Mouse (Mus musculus): Measurements from ENCODE around the gene Chd4. TPM values are rescaled to one million over a fixed set of nuclear protein-coding genes. Genes with fewer than 3 reads are reported as not detected.

The Chd4 gene
- polyA plus RNA-seq, 1 experiment from 2014 or later, result 53.5 TPM

- Histone ChIP-seq H3K4me1 (ENCODE audit: insufficient read depth, low read depth, low read length) (peaks cover 7% of the 10 kb centered on the region; the same call in 1 of the 2 replicates), H3K4me2 (replicated peaks; ENCODE audit: low read depth, low read length) (peak overlapping the region; percentile 97), H3K9me3 (ENCODE audit: low read length) (no peaks in the 10 kb centered on the region), H3K36me3 (ENCODE audit: insufficient read depth, low read length) (0 out of 2 replicates have a peak, but pooled peaks cover 7% of the 10 kb centered on the region), H3K4me3 (ENCODE audit: low read depth, low read length) (peak overlapping the region; percentile 73), H3K27ac (ENCODE audit: low read length) (peak overlapping the region; percentile 78), H3K27me3 (replicated peaks; ENCODE audit: insufficient read depth, low read length) (no peaks in the 10 kb centered on the region), H3K9ac (replicated peaks; ENCODE audit: low read depth) (0 out of 2 replicates have a peak overlapping the region, but pooled peaks have one; percentile 0)
- DNase-seq (ENCODE audit: low spot score) (no peak), ATAC-seq (no peak)
- no peak for TF ChIP-seq EP300 (IDR thresholded peaks at IDR 0.05)
- TF ChIP-seq CTCF (IDR thresholded peaks at IDR 0.05), result no peak
- WGBS, result 9% methylated on average over 20 of the region's 20 CpGs
Measured at GRCm38 (mm10) chr6:125163801-125164657, 68.2 kb downstream of the Chd4 start.

GRCm38 (mm10) chr6:125164672-125165327 is 69.0 kb downstream of the Chd4 start:
- Histone ChIP-seq H3K9ac (replicated peaks; ENCODE audit: low read depth) (peak overlapping the region; percentile 62), H3K36me3 (ENCODE audit: insufficient read depth, low read length) (0 out of 2 replicates have a peak, but pooled peaks cover 7% of the 10 kb centered on the region), H3K4me3 (ENCODE audit: low read depth, low read length) (peak overlapping the region; percentile 73), H3K9me3 (ENCODE audit: low read length) (no peaks in the 10 kb centered on the region), H3K4me2 (replicated peaks; ENCODE audit: low read depth, low read length) (peak overlapping the region; percentile 97), H3K4me1 (ENCODE audit: insufficient read depth, low read depth, low read length) (peaks cover 7% of the 10 kb centered on the region; the same call in 1 of the 2 replicates), H3K27ac (ENCODE audit: low read length) (peak overlapping the region; percentile 78), H3K27me3 (replicated peaks; ENCODE audit: insufficient read depth, low read length) (no peaks in the 10 kb centered on the region)
- DNase-seq (ENCODE audit: low spot score), result peak; percentile 91
- 0% methylated on average over 39 of the region's 39 CpGs for WGBS
- TF ChIP-seq EP300 (IDR thresholded peaks at IDR 0.05) (peak; percentile 54; the same call in 1 of the 2 replicates), CTCF (IDR thresholded peaks at IDR 0.05) (no peak)
- ATAC-seq, result peak; percentile 17

GRCm38 (mm10) chr6:125165328-125165891 is 69.6 kb downstream of the Chd4 start:
- Histone ChIP-seq H3K4me1 (ENCODE audit: insufficient read depth, low read depth, low read length) (peaks cover 7% of the 10 kb centered on the region; the same call in 1 of the 2 replicates), H3K4me3 (ENCODE audit: low read depth, low read length) (peak overlapping the region; percentile 73), H3K4me2 (replicated peaks; ENCODE audit: low read depth, low read length) (peak overlapping the region; percentile 97), H3K9ac (replicated peaks; ENCODE audit: low read depth) (peak overlapping the region; percentile 62), H3K36me3 (ENCODE audit: insufficient read depth, low read length) (0 out of 2 replicates have a peak, but pooled peaks cover 6% of the 10 kb centered on the region), H3K27me3 (replicated peaks; ENCODE audit: insufficient read depth, low read length) (no peaks in the 10 kb centered on the region), H3K27ac (ENCODE audit: low read length) (peak overlapping the region; percentile 90), H3K9me3 (ENCODE audit: low read length) (no peaks in the 10 kb centered on the region)
- peak; percentile 88 for ATAC-seq
- peak; percentile 98 for DNase-seq (ENCODE audit: low spot score)
- whole genome bisulfite sequencing, result 3% methylated on average over 35 of the region's 36 CpGs
- TF ChIP-seq EP300 (IDR thresholded peaks at IDR 0.05) (no peak), CTCF (IDR thresholded peaks at IDR 0.05) (no peak)

- ATAC-seq (peak; percentile 77), DNase-seq (ENCODE audit: low spot score) (peak; percentile 95)
- TF ChIP-seq EP300 (IDR thresholded peaks at IDR 0.05), result no peak
- no peak; the same call in 1 of the 2 replicates for TF ChIP-seq CTCF (IDR thresholded peaks at IDR 0.05)
- no peaks in the 10 kb centered on the region for H3K9me3 ChIP-seq (ENCODE audit: low read length)
- peaks cover 7% of the 10 kb centered on the region; the same call in 1 of the 2 replicates for H3K4me1 ChIP-seq (ENCODE audit: insufficient read depth, low read depth, low read length)
- H3K4me3 ChIP-seq (ENCODE audit: low read depth, low read length), result peak within 1 kb of the TSS; percentile 73
- no peaks in the 10 kb centered on the region for H3K27me3 ChIP-seq (replicated peaks; ENCODE audit: insufficient read depth, low read length)
- H3K4me2 ChIP-seq (replicated peaks; ENCODE audit: low read depth, low read length), result peak within 1 kb of the TSS; percentile 97
- H3K9ac ChIP-seq (replicated peaks; ENCODE audit: low read depth), result peak within 1 kb of the TSS; percentile 62
- WGBS, result under 1% methylated on average over 15 of the region's 18 CpGs
- H3K27ac ChIP-seq (ENCODE audit: low read length), result peak within 1 kb of the TSS; percentile 90
- H3K36me3 ChIP-seq (ENCODE audit: insufficient read depth, low read length), result no peaks in the 10 kb centered on the region
Measured at GRCm38 (mm10) chr6:125166051-125166751, 70.4 kb downstream of the Chd4 start, which contains the start of gene Gapdh. TSS of gene Gapdh (minus strand) at chr6:125166467.

DNA sequence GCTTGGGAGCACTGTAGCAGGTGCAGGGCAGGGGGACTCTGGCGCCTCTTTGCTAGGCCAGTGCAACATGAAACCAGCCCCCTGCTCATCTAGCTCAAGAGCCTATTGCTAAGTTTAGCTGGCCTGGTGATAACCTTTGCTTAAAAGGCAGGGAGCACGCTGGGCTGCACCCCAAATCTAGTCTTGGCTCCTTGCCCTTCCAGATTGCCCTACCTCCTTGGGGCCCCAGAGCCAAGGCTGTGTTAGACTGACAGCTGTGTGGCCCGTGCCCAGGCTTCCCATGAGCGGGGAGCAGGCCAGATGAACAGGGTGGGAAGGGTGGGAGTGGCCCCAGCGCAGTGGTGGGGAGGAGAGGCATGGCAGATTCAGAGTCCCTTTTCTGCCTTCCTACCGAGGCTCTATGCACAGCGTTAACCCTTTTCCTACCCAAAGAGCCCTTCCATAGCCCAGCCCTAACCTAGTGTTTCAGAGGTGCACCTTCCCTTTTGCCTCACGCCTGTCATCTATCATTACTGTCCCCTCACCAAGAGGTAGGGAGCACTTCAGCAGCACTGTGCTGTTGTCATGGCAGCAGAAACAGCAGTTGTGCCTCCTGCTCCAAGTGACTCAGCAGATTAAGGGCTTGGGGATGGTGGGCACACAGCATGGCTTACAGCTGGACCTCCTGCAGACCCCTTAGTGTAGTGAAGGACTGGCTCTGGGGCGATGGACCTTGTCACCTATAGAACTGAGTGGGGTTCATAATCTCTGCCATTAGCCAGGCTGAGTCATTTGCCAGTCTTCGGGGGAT is 71.3 kb downstream of the Chd4 start:
- no peak for TF ChIP-seq CTCF (IDR thresholded peaks at IDR 0.05)
- no peak for TF ChIP-seq EP300 (IDR thresholded peaks at IDR 0.05)
- peaks cover 7% of the 10 kb centered on the region; the same call in 1 of the 2 replicates for H3K4me1 ChIP-seq (ENCODE audit: insufficient read depth, low read depth, low read length)
- no peak overlapping the region for H3K9ac ChIP-seq (replicated peaks; ENCODE audit: low read depth)
- H3K27me3 ChIP-seq (replicated peaks; ENCODE audit: insufficient read depth, low read length), result no peaks in the 10 kb centered on the region
- peak overlapping the region; percentile 90 for H3K27ac ChIP-seq (ENCODE audit: low read length)
- DNase-seq (ENCODE audit: low spot score) (peak; percentile 43), ATAC-seq (no peak)
- peak overlapping the region; percentile 97 for H3K4me2 ChIP-seq (replicated peaks; ENCODE audit: low read depth, low read length)
- WGBS, result 24% methylated on average over 9 of the region's 10 CpGs
- H3K36me3 ChIP-seq (ENCODE audit: insufficient read depth, low read length), result no peaks in the 10 kb centered on the region
- no peaks in the 10 kb centered on the region for H3K9me3 ChIP-seq (ENCODE audit: low read length)
- peak overlapping the region; percentile 73; the same call in 1 of the 2 replicates for H3K4me3 ChIP-seq (ENCODE audit: low read depth, low read length)

Measured in lung, postnatal 0 days (tissue).